In genomic region chr9:119339106-119339505, GRCm38 (mm10) we compare ENCODE assay signal across 8 mouse cellular contexts. TPM values are rescaled to one million over a fixed set of nuclear protein-coding genes. Genes with fewer than 3 reads are reported as not detected.
DNase-seq lines count a peak whose midpoint lies in the region; ATAC-seq and TF ChIP-seq lines count a peak whose summit lies in the region.

No protein-coding gene starts in this region.

- H3K4me2 ChIP-seq in heart, postnatal 0 days (ENCODE audit: low read depth, low read length): peak overlapping the region; percentile 84
- peak overlapping the region; percentile 78 for H3K4me2 ChIP-seq in forebrain, postnatal 0 days (ENCODE audit: low read depth)

- no peak for TF ChIP-seq CTCF in heart, postnatal 0 days (IDR thresholded peaks at IDR 0.05; ENCODE audit: low read depth)
- TF ChIP-seq CTCF in G1E (IDR thresholded peaks at IDR 0.05; ENCODE audit: low read depth, low read length): no peak
- no peak for TF ChIP-seq CTCF in forebrain, postnatal 0 days (IDR thresholded peaks at IDR 0.05; ENCODE audit: low read depth)

- H3K27me3 ChIP-seq in heart, postnatal 0 days (ENCODE audit: control insufficient read depth, insufficient read depth, low read length): no peaks in the 10 kb centered on the region
- H3K27me3 ChIP-seq in G1E (ENCODE audit: insufficient read depth, low read length): peaks cover 4% of the 10 kb centered on the region; the same call in 1 of the 2 replicates
- no peaks in the 10 kb centered on the region for H3K27me3 ChIP-seq in forebrain, postnatal 0 days (ENCODE audit: insufficient read depth, low read length)
- H3K27me3 ChIP-seq in midbrain, embryonic 10.5 days (ENCODE audit: low read depth, poor library complexity, severe bottlenecking): peaks cover 27% of the 10 kb centered on the region

- no peaks in the 10 kb centered on the region for H3K9me3 ChIP-seq in heart, postnatal 0 days (replicated peaks; ENCODE audit: control insufficient read depth, low read length)
- no peaks in the 10 kb centered on the region for H3K9me3 ChIP-seq in G1E (replicated peaks)
- no peaks in the 10 kb centered on the region for H3K9me3 ChIP-seq in forebrain, postnatal 0 days (ENCODE audit: low read length)
- H3K9me3 ChIP-seq in midbrain, embryonic 10.5 days (replicated peaks): no peaks in the 10 kb centered on the region

- no peak for TF ChIP-seq EP300 in heart, postnatal 0 days (IDR thresholded peaks at IDR 0.05; ENCODE audit: low read depth)

- H3K27ac ChIP-seq in heart, postnatal 0 days (ENCODE audit: low read depth): peak overlapping the region; percentile 88; the same call in 1 of the 2 replicates
- no peak overlapping the region for H3K27ac ChIP-seq in forebrain, postnatal 0 days (ENCODE audit: low read depth, low read length)
- no peak overlapping the region for H3K27ac ChIP-seq in midbrain, embryonic 10.5 days (replicated peaks)

- H3K4me1 ChIP-seq in heart, postnatal 0 days (ENCODE audit: control insufficient read depth, insufficient read depth): peaks cover 16% of the 10 kb centered on the region
- H3K4me1 ChIP-seq in G1E (ENCODE audit: insufficient read depth, low read depth, low read length): peaks cover 63% of the 10 kb centered on the region
- peaks cover 15% of the 10 kb centered on the region for H3K4me1 ChIP-seq in forebrain, postnatal 0 days (ENCODE audit: insufficient read depth)
- peaks cover 34% of the 10 kb centered on the region for H3K4me1 ChIP-seq in midbrain, embryonic 10.5 days

- DNase-seq in heart, postnatal 0 days (ENCODE audit: low spot score): no peak
- no peak for DNase-seq in heart, adult 8-10 months (ENCODE audit: low spot score)
- DNase-seq in G1E (ENCODE audit: low spot score): no peak
- DNase-seq in forebrain, postnatal 0 days: no peak
- DNase-seq in midbrain, embryonic 10.5 days (ENCODE audit: low spot score): no peak
- DNase-seq in c-Kit-positive CD71-positive TER-119-positive erythroid progenitor cells, embryonic 14.5 days (ENCODE audit: low spot score): no peak
- DNase-seq in embryo, embryonic 9.5 days (ENCODE audit: extremely low spot score): no peak

- H3K4me3 ChIP-seq in heart, postnatal 0 days (ENCODE audit: low read depth, low read length): peak overlapping the region; percentile 89
- H3K4me3 ChIP-seq in G1E (ENCODE audit: low read depth, low read length): peak overlapping the region; percentile 82
- peak overlapping the region; percentile 64; the same call in 1 of the 2 replicates for H3K4me3 ChIP-seq in forebrain, postnatal 0 days (ENCODE audit: low read depth, low read length)
- peak overlapping the region; percentile 84 for H3K4me3 ChIP-seq in midbrain, embryonic 10.5 days

- peak overlapping the region; percentile 86 for H3K9ac ChIP-seq in heart, postnatal 0 days (replicated peaks; ENCODE audit: low read depth, low read length)
- H3K9ac ChIP-seq in forebrain, postnatal 0 days: peak overlapping the region; percentile 83; the same call in 1 of the 2 replicates

- H3K36me3 ChIP-seq in heart, postnatal 0 days (replicated peaks; ENCODE audit: control insufficient read depth, insufficient read depth, low read length): peaks cover 27% of the 10 kb centered on the region
- H3K36me3 ChIP-seq in G1E (replicated peaks): peaks cover 53% of the 10 kb centered on the region
- peaks cover 8% of the 10 kb centered on the region for H3K36me3 ChIP-seq in forebrain, postnatal 0 days (ENCODE audit: insufficient read depth)
- H3K36me3 ChIP-seq in midbrain, embryonic 10.5 days: peaks cover 16% of the 10 kb centered on the region

- 45% methylated on average over 7 of the region's 7 CpGs for WGBS in heart, postnatal 0 days
- 53% methylated on average over 7 of the region's 7 CpGs for WGBS in forebrain, postnatal 0 days
- WGBS in midbrain, embryonic 10.5 days: 46% methylated on average over 7 of the region's 7 CpGs

- no peak for ATAC-seq in heart, postnatal 0 days (ENCODE audit: insufficient read depth, low read depth)
- ATAC-seq in G1E (ENCODE audit: extremely low read depth, insufficient number of reproducible peaks, low FRiP score, poor library complexity, severe bottlenecking): no peak
- no peak for ATAC-seq in forebrain, postnatal 0 days
- no peak for ATAC-seq in cerebellum, adult (ENCODE audit: insufficient number of reproducible peaks, low FRiP score, low TSS enrichment)

RNA-seq across cellular contexts. Expression of gene Acaa1a, which starts 0.4 kb away (rescaled TPM):
- 179 and 206 TPM in 2 replicates for total RNA-seq in heart, postnatal 0 days (2014; rRNA removed; ENCODE audit: low replicate concordance)
- polyA plus RNA-seq in heart, postnatal 0 days (2015; fragmentation: Nextera tagmentation; extraction: Ambion mirVana): 89.1 and 89.8 TPM in 2 replicates
- 10 to 100 TPM; 75.1 to 88.4 (median 78.0) TPM for total RNA-seq in heart, adult 8-10 months (2022)
- total RNA-seq in G1E (2014; fragmentation: Nextera tagmentation): 14.2 and 18.1 TPM in 2 replicates
- total RNA-seq in G1E (2017): 30.7 and 31.9 TPM in 2 replicates
- polyA plus RNA-seq in G1E (2012): 53.4 and 71.2 TPM in 2 replicates
- 121 and 130 TPM in 2 replicates for total RNA-seq in forebrain, postnatal 0 days (2014; rRNA removed)
- 81.8 and 86.6 TPM in 2 replicates for polyA plus RNA-seq in forebrain, postnatal 0 days (2015; fragmentation: Nextera tagmentation; extraction: Ambion mirVana)
- polyA plus RNA-seq in midbrain, embryonic 10.5 days (2016; fragmentation: Nextera tagmentation; extraction: Ambion mirVana): 75.5 and 82.4 TPM in 2 replicates

RNA-seq across cellular contexts. Expression of gene Myd88, which starts 2.1 kb away (rescaled TPM):
- total RNA-seq in heart, postnatal 0 days (2014; rRNA removed; ENCODE audit: low replicate concordance): 9.7 and 14.3 TPM in 2 replicates
- polyA plus RNA-seq in heart, postnatal 0 days (2015; fragmentation: Nextera tagmentation; extraction: Ambion mirVana): 15.8 and 17.0 TPM in 2 replicates
- total RNA-seq in heart, adult 8-10 months (2022): 10 to 100 TPM; 10.7 to 12.5 (median 11.4) TPM
- 24.4 and 31.3 TPM in 2 replicates for total RNA-seq in G1E (2014; fragmentation: Nextera tagmentation)
- total RNA-seq in G1E (2017): 26.0 and 27.0 TPM in 2 replicates
- 8.9 and 12.3 TPM in 2 replicates for polyA plus RNA-seq in G1E (2012)
- total RNA-seq in forebrain, postnatal 0 days (2014; rRNA removed): 4.0 and 5.8 TPM in 2 replicates
- polyA plus RNA-seq in forebrain, postnatal 0 days (2015; fragmentation: Nextera tagmentation; extraction: Ambion mirVana): 5.2 and 5.3 TPM in 2 replicates
- 7.5 and 8.2 TPM in 2 replicates for polyA plus RNA-seq in midbrain, embryonic 10.5 days (2016; fragmentation: Nextera tagmentation; extraction: Ambion mirVana)

RNA-seq across cellular contexts. Expression of gene Oxsr1, which starts 16.9 kb away (rescaled TPM):
- 28.1 and 28.8 TPM in 2 replicates for total RNA-seq in heart, postnatal 0 days (2014; rRNA removed; ENCODE audit: low replicate concordance)
- 6.4 and 6.7 TPM in 2 replicates for polyA plus RNA-seq in heart, postnatal 0 days (2015; fragmentation: Nextera tagmentation; extraction: Ambion mirVana)
- 10 to 100 TPM; 52.5 to 63.2 (median 55.3) TPM for total RNA-seq in heart, adult 8-10 months (2022)
- total RNA-seq in G1E (2014; fragmentation: Nextera tagmentation) (35.4 and 59.7 TPM in 2 replicates), G1E (2017) (53.5 and 56.3 TPM in 2 replicates)
- 14.7 and 18.2 TPM in 2 replicates for polyA plus RNA-seq in G1E (2012)
- total RNA-seq in forebrain, postnatal 0 days (2014; rRNA removed): 48.8 and 57.5 TPM in 2 replicates
- polyA plus RNA-seq in forebrain, postnatal 0 days (2015; fragmentation: Nextera tagmentation; extraction: Ambion mirVana): 7.2 and 8.8 TPM in 2 replicates
- polyA plus RNA-seq in midbrain, embryonic 10.5 days (2016; fragmentation: Nextera tagmentation; extraction: Ambion mirVana): 14.4 and 15.0 TPM in 2 replicates

RNA-seq across cellular contexts. Expression of gene Xylb, which starts 18.1 kb away (rescaled TPM):
- total RNA-seq in heart, postnatal 0 days (2014; rRNA removed; ENCODE audit: low replicate concordance): 0.04 and 0.12 TPM in 2 replicates
- polyA plus RNA-seq in heart, postnatal 0 days (2015; fragmentation: Nextera tagmentation; extraction: Ambion mirVana): 0.26 and 0.46 TPM in 2 replicates
- under 1 TPM; 0.25 to 0.41 (median 0.39) TPM for total RNA-seq in heart, adult 8-10 months (2022)
- total RNA-seq in G1E (2014; fragmentation: Nextera tagmentation) (20.0 and 23.7 TPM in 2 replicates), G1E (2017) (9.9 and 10.3 TPM in 2 replicates)
- 7.7 and 8.1 TPM in 2 replicates for polyA plus RNA-seq in G1E (2012)
- total RNA-seq in forebrain, postnatal 0 days (2014; rRNA removed): 5.0 and 9.0 TPM in 2 replicates
- polyA plus RNA-seq in forebrain, postnatal 0 days (2015; fragmentation: Nextera tagmentation; extraction: Ambion mirVana): 2.6 and 3.7 TPM in 2 replicates
- polyA plus RNA-seq in midbrain, embryonic 10.5 days (2016; fragmentation: Nextera tagmentation; extraction: Ambion mirVana): 6.9 and 7.7 TPM in 2 replicates

RNA-seq across cellular contexts. Expression of gene Slc22a14, which starts 26.2 kb away (rescaled TPM):
- total RNA-seq in heart, postnatal 0 days (2014; rRNA removed; ENCODE audit: low replicate concordance): 0.19 TPM in 1 of 2 replicates, not detected in the other
- 0.08 and 0.11 TPM in 2 replicates for polyA plus RNA-seq in heart, postnatal 0 days (2015; fragmentation: Nextera tagmentation; extraction: Ambion mirVana)
- total RNA-seq in heart, adult 8-10 months (2022): under 1 TPM in 2 of 4 experiments, not detected in 2; 0.31 to 0.47 TPM
- total RNA-seq in G1E (2014; fragmentation: Nextera tagmentation): not detected in 2 replicates
- not detected in 2 replicates for total RNA-seq in G1E (2017)
- not detected in 2 replicates for polyA plus RNA-seq in G1E (2012)
- total RNA-seq in forebrain, postnatal 0 days (2014; rRNA removed): 0.08 TPM in 1 of 2 replicates, not detected in the other
- not detected in 2 replicates for polyA plus RNA-seq in forebrain, postnatal 0 days (2015; fragmentation: Nextera tagmentation; extraction: Ambion mirVana)
- polyA plus RNA-seq in midbrain, embryonic 10.5 days (2016; fragmentation: Nextera tagmentation; extraction: Ambion mirVana): not detected in 2 replicates
